Mouse (Mus musculus): ENCODE measurements around the gene Tsfm.

- TF ChIP-seq CTCF (conservative IDR thresholded peaks at IDR 0.05 in 1 of 2, IDR thresholded peaks at IDR 0.05 in 1 of 2; ENCODE audit: low read depth in 2 of 2, low read length in 2 of 2) (no peak), EP300 (IDR thresholded peaks at IDR 0.05; ENCODE audit: low read length) (no peak), UBTF (IDR thresholded peaks at IDR 0.05; ENCODE audit: low read depth, low read length) (no peak; the same call in 1 of the 2 replicates), KAT2A (IDR thresholded peaks at IDR 0.05; ENCODE audit: insufficient replicate concordance, low read length) (0 out of 2 replicates have a peak, but pooled peaks have one; percentile 1), POLR2A (IDR thresholded peaks at IDR 0.05; ENCODE audit: low read depth, low read length) (peak; percentile 76), TCF12 (IDR thresholded peaks at IDR 0.05; ENCODE audit: low read depth, low read length) (peak; percentile 14; the same call in 1 of the 2 replicates), MAFK (IDR thresholded peaks at IDR 0.05; ENCODE audit: insufficient replicate concordance, low read length) (no peak), POLR2AphosphoS2 (IDR thresholded peaks at IDR 0.05; ENCODE audit: low read depth, low read length) (no peak), NRF1 (IDR thresholded peaks at IDR 0.05; ENCODE audit: low read depth, low read length) (peak; percentile 81), SIN3A (IDR thresholded peaks at IDR 0.05; ENCODE audit: low read length) (peak; percentile 67; the same call in 1 of the 2 replicates)
These were observed 39.8 kb upstream of the Tsfm start, which contains the start of gene Tspan31 for GRCm38 (mm10) chr10:127070190-127071121.

Measured in CH12.LX (cell line).